Mouse (Mus musculus): Measurements from ENCODE around the gene Ppm1d. TPM values are rescaled to one million over a fixed set of nuclear protein-coding genes. Genes with fewer than 3 reads are reported as not detected.

The Ppm1d gene
- polyA plus RNA-seq, 1 experiment from 2014 or later, result 17.6 TPM

GRCm38 (mm10) chr11:85340070-85340616, 29.1 kb downstream of the Ppm1d start:
- no peaks in the 10 kb centered on the region for H3K4me1 ChIP-seq (ENCODE audit: control insufficient read depth, insufficient read depth, low read length)
- DNase-seq (ENCODE audit: low spot score) (no peak), ATAC-seq (ENCODE audit: low read depth) (no peak)
- no peak overlapping the region for H3K4me3 ChIP-seq (ENCODE audit: low read depth, low read length)
- no peak overlapping the region for H3K27ac ChIP-seq (replicated peaks; ENCODE audit: low read depth, low read length)
- H3K36me3 ChIP-seq (ENCODE audit: control insufficient read depth, insufficient read depth, low read length), result peaks cover 77% of the 10 kb centered on the region
- H3K9me3 ChIP-seq (ENCODE audit: control insufficient read depth, low read length), result no peaks in the 10 kb centered on the region
- H3K4me2 ChIP-seq (ENCODE audit: low read depth, low read length), result no peak overlapping the region
- no peak overlapping the region for H3K9ac ChIP-seq (ENCODE audit: low read depth, low read length)
- H3K27me3 ChIP-seq (replicated peaks; ENCODE audit: control insufficient read depth, insufficient read depth, low read length), result no peaks in the 10 kb centered on the region
- WGBS, result 89% methylated on average over 7 of the region's 7 CpGs

- peak within 1 kb of the TSS; percentile 71 for H3K4me2 ChIP-seq (ENCODE audit: low read depth, low read length)
- H3K4me1 ChIP-seq (ENCODE audit: control insufficient read depth, insufficient read depth, low read length), result 0 out of 2 replicates have a peak, but pooled peaks cover 7% of the 10 kb centered on the region
- H3K27ac ChIP-seq (replicated peaks; ENCODE audit: low read depth, low read length), result no peak within 1 kb of the TSS
- peak within 1 kb of the TSS; percentile 84 for H3K9ac ChIP-seq (ENCODE audit: low read depth, low read length)
- 0 out of 2 replicates have a peak, but pooled peaks cover 8% of the 10 kb centered on the region for H3K36me3 ChIP-seq (ENCODE audit: control insufficient read depth, insufficient read depth, low read length)
- no peaks in the 10 kb centered on the region for H3K27me3 ChIP-seq (replicated peaks; ENCODE audit: control insufficient read depth, insufficient read depth, low read length)
- H3K9me3 ChIP-seq (ENCODE audit: control insufficient read depth, low read length), result no peaks in the 10 kb centered on the region
- peak within 1 kb of the TSS; percentile 75 for H3K4me3 ChIP-seq (ENCODE audit: low read depth, low read length)
- ATAC-seq (ENCODE audit: low read depth) (peak; percentile 99), DNase-seq (ENCODE audit: low spot score) (peak; percentile 99)
- under 1% methylated on average over 47 of the region's 47 CpGs for WGBS
These were observed 41.7 kb downstream of the Ppm1d start, which contains the start of gene Bcas3 for GRCm38 (mm10) chr11:85352539-85353380. Gene Bcas3, plus strand, starts transcription at chr11:85353167.

- ATAC-seq (ENCODE audit: low read depth) (no peak), DNase-seq (ENCODE audit: low spot score) (no peak)
- Histone ChIP-seq H3K4me1 (ENCODE audit: control insufficient read depth, insufficient read depth, low read length) (0 out of 2 replicates have a peak, but pooled peaks cover 7% of the 10 kb centered on the region), H3K9ac (ENCODE audit: low read depth, low read length) (peak overlapping the region; percentile 84), H3K27me3 (replicated peaks; ENCODE audit: control insufficient read depth, insufficient read depth, low read length) (no peaks in the 10 kb centered on the region), H3K27ac (replicated peaks; ENCODE audit: low read depth, low read length) (no peak overlapping the region), H3K4me3 (ENCODE audit: low read depth, low read length) (peak overlapping the region; percentile 75), H3K9me3 (ENCODE audit: control insufficient read depth, low read length) (no peaks in the 10 kb centered on the region), H3K36me3 (ENCODE audit: control insufficient read depth, insufficient read depth, low read length) (0 out of 2 replicates have a peak, but pooled peaks cover 8% of the 10 kb centered on the region), H3K4me2 (ENCODE audit: low read depth, low read length) (peak overlapping the region; percentile 71)
- 57% methylated on average over 4 of the region's 4 CpGs for WGBS
These were observed 42.8 kb downstream of the Ppm1d start for GRCm38 (mm10) chr11:85353819-85354218.

GRCm38 (mm10) chr11:85359641-85360040, 48.6 kb downstream of the Ppm1d start:
- Histone ChIP-seq H3K4me3 (ENCODE audit: low read depth, low read length) (no peak overlapping the region), H3K27me3 (replicated peaks; ENCODE audit: control insufficient read depth, insufficient read depth, low read length) (no peaks in the 10 kb centered on the region), H3K4me2 (ENCODE audit: low read depth, low read length) (no peak overlapping the region), H3K36me3 (ENCODE audit: control insufficient read depth, insufficient read depth, low read length) (peaks cover 27% of the 10 kb centered on the region), H3K9me3 (ENCODE audit: control insufficient read depth, low read length) (no peaks in the 10 kb centered on the region), H3K9ac (ENCODE audit: low read depth, low read length) (no peak overlapping the region), H3K27ac (replicated peaks; ENCODE audit: low read depth, low read length) (no peak overlapping the region), H3K4me1 (ENCODE audit: control insufficient read depth, insufficient read depth, low read length) (no peaks in the 10 kb centered on the region)
- ATAC-seq (ENCODE audit: low read depth) (no peak), DNase-seq (ENCODE audit: low spot score) (no peak)
- 95% methylated on average over 6 of the region's 6 CpGs for WGBS

- ATAC-seq (ENCODE audit: low read depth) (no peak), DNase-seq (ENCODE audit: low spot score) (no peak)
- Histone ChIP-seq H3K9me3 (ENCODE audit: control insufficient read depth, low read length) (no peaks in the 10 kb centered on the region), H3K27me3 (replicated peaks; ENCODE audit: control insufficient read depth, insufficient read depth, low read length) (no peaks in the 10 kb centered on the region), H3K9ac (ENCODE audit: low read depth, low read length) (no peak overlapping the region), H3K4me1 (ENCODE audit: control insufficient read depth, insufficient read depth, low read length) (no peaks in the 10 kb centered on the region), H3K4me2 (ENCODE audit: low read depth, low read length) (no peak overlapping the region), H3K4me3 (ENCODE audit: low read depth, low read length) (no peak overlapping the region), H3K27ac (replicated peaks; ENCODE audit: low read depth, low read length) (no peak overlapping the region), H3K36me3 (ENCODE audit: control insufficient read depth, insufficient read depth, low read length) (peaks cover 36% of the 10 kb centered on the region)
- 77% methylated on average over 8 of the region's 8 CpGs for WGBS
These were observed 50.6 kb downstream of the Ppm1d start for GRCm38 (mm10) chr11:85361621-85362020.

- 88% methylated on average over 3 of the region's 3 CpGs for WGBS
- Histone ChIP-seq H3K9ac (ENCODE audit: low read depth, low read length) (no peak overlapping the region), H3K36me3 (ENCODE audit: control insufficient read depth, insufficient read depth, low read length) (peaks cover 40% of the 10 kb centered on the region; the same call in 1 of the 2 replicates), H3K4me1 (ENCODE audit: control insufficient read depth, insufficient read depth, low read length) (no peaks in the 10 kb centered on the region), H3K27me3 (replicated peaks; ENCODE audit: control insufficient read depth, insufficient read depth, low read length) (no peaks in the 10 kb centered on the region), H3K4me2 (ENCODE audit: low read depth, low read length) (no peak overlapping the region), H3K4me3 (ENCODE audit: low read depth, low read length) (no peak overlapping the region), H3K9me3 (ENCODE audit: control insufficient read depth, low read length) (no peaks in the 10 kb centered on the region), H3K27ac (replicated peaks; ENCODE audit: low read depth, low read length) (no peak overlapping the region)
- ATAC-seq (ENCODE audit: low read depth) (no peak), DNase-seq (ENCODE audit: low spot score) (no peak)
These were observed 55.1 kb downstream of the Ppm1d start for GRCm38 (mm10) chr11:85366168-85366567.

GRCm38 (mm10) chr11:85367823-85368222, 56.8 kb downstream of the Ppm1d start:
- Histone ChIP-seq H3K27ac (replicated peaks; ENCODE audit: low read depth, low read length) (no peak overlapping the region), H3K9me3 (ENCODE audit: control insufficient read depth, low read length) (no peaks in the 10 kb centered on the region), H3K36me3 (ENCODE audit: control insufficient read depth, insufficient read depth, low read length) (peaks cover 38% of the 10 kb centered on the region), H3K9ac (ENCODE audit: low read depth, low read length) (no peak overlapping the region), H3K27me3 (replicated peaks; ENCODE audit: control insufficient read depth, insufficient read depth, low read length) (no peaks in the 10 kb centered on the region), H3K4me2 (ENCODE audit: low read depth, low read length) (no peak overlapping the region), H3K4me1 (ENCODE audit: control insufficient read depth, insufficient read depth, low read length) (no peaks in the 10 kb centered on the region), H3K4me3 (ENCODE audit: low read depth, low read length) (no peak overlapping the region)
- 70% methylated on average over 3 of the region's 3 CpGs for WGBS
- no peak for ATAC-seq (ENCODE audit: low read depth)
- no peak for DNase-seq (ENCODE audit: low spot score)

- 81% methylated on average over 3 of the region's 3 CpGs for WGBS
These were observed 68.0 kb downstream of the Ppm1d start for GRCm38 (mm10) chr11:85379091-85379490.

More at GRCm38 (mm10) chr11:85379091-85379490, 68.0 kb downstream of the Ppm1d start:
- Histone ChIP-seq H3K9me3 (ENCODE audit: control insufficient read depth, low read length) (no peaks in the 10 kb centered on the region), H3K27me3 (replicated peaks; ENCODE audit: control insufficient read depth, insufficient read depth, low read length) (no peaks in the 10 kb centered on the region), H3K4me3 (ENCODE audit: low read depth, low read length) (no peak overlapping the region), H3K27ac (replicated peaks; ENCODE audit: low read depth, low read length) (no peak overlapping the region), H3K9ac (ENCODE audit: low read depth, low read length) (no peak overlapping the region), H3K4me1 (ENCODE audit: control insufficient read depth, insufficient read depth, low read length) (no peaks in the 10 kb centered on the region), H3K4me2 (ENCODE audit: low read depth, low read length) (no peak overlapping the region), H3K36me3 (ENCODE audit: control insufficient read depth, insufficient read depth, low read length) (no peaks in the 10 kb centered on the region)
- no peak for DNase-seq (ENCODE audit: low spot score)
- no peak for ATAC-seq (ENCODE audit: low read depth)
